Mouse (Mus musculus): ENCODE results near the gene Ltbp3. TPM values are rescaled to one million over a fixed set of nuclear protein-coding genes. Genes with fewer than 3 reads are reported as not detected.

Gene Ltbp3
- total and polyA plus RNA-seq, 2 experiments from 2014 or later, result 15.4 to 73.4 TPM

GRCm38 (mm10) chr19:5795668-5796572 lies 55.2 kb downstream of the Ltbp3 start:
- ATAC-seq (ENCODE audit: insufficient read depth, low read depth), result no peak
- TF ChIP-seq EP300 (IDR thresholded peaks at IDR 0.05; ENCODE audit: low read depth), result no peak
- no peak for TF ChIP-seq CTCF (IDR thresholded peaks at IDR 0.05; ENCODE audit: low read depth)
- Histone ChIP-seq H3K9ac (replicated peaks; ENCODE audit: low read depth, low read length) (peak overlapping the region; percentile 100), H3K4me3 (ENCODE audit: low read depth, low read length) (peak overlapping the region; percentile 90), H3K27ac (ENCODE audit: low read depth) (peak overlapping the region; percentile 82), H3K36me3 (replicated peaks; ENCODE audit: control insufficient read depth, insufficient read depth, low read length) (peaks cover 57% of the 10 kb centered on the region), H3K27me3 (ENCODE audit: control insufficient read depth, insufficient read depth, low read length) (no peaks in the 10 kb centered on the region), H3K9me3 (replicated peaks; ENCODE audit: control insufficient read depth, low read length) (no peaks in the 10 kb centered on the region), H3K4me2 (ENCODE audit: low read depth, low read length) (peak overlapping the region; percentile 71), H3K4me1 (ENCODE audit: control insufficient read depth, insufficient read depth) (no peaks in the 10 kb centered on the region)
- DNase-seq (ENCODE audit: low spot score), result peak; percentile 30
- WGBS, result 34% methylated on average over 11 of the region's 11 CpGs

GRCm38 (mm10) chr19:5796573-5797111 lies 55.9 kb downstream of the Ltbp3 start:
- 28% methylated on average over 7 of the region's 7 CpGs for WGBS
- Histone ChIP-seq H3K9me3 (replicated peaks; ENCODE audit: control insufficient read depth, low read length) (no peaks in the 10 kb centered on the region), H3K4me1 (ENCODE audit: control insufficient read depth, insufficient read depth) (no peaks in the 10 kb centered on the region)

GRCm38 (mm10) chr19:5797381-5798111 lies 56.8 kb downstream of the Ltbp3 start:
- peak; percentile 61 for DNase-seq (ENCODE audit: low spot score)
- TF ChIP-seq EP300 (IDR thresholded peaks at IDR 0.05; ENCODE audit: low read depth) (peak; percentile 41; the same call in 1 of the 2 replicates), CTCF (IDR thresholded peaks at IDR 0.05; ENCODE audit: low read depth) (no peak)
- Histone ChIP-seq H3K27me3 (ENCODE audit: control insufficient read depth, insufficient read depth, low read length) (no peaks in the 10 kb centered on the region), H3K4me1 (ENCODE audit: control insufficient read depth, insufficient read depth) (no peaks in the 10 kb centered on the region), H3K27ac (ENCODE audit: low read depth) (peak overlapping the region; percentile 82), H3K9ac (replicated peaks; ENCODE audit: low read depth, low read length) (peak overlapping the region; percentile 100), H3K36me3 (replicated peaks; ENCODE audit: control insufficient read depth, insufficient read depth, low read length) (peaks cover 58% of the 10 kb centered on the region), H3K9me3 (replicated peaks; ENCODE audit: control insufficient read depth, low read length) (no peaks in the 10 kb centered on the region), H3K4me2 (ENCODE audit: low read depth, low read length) (peak overlapping the region; percentile 71), H3K4me3 (ENCODE audit: low read depth, low read length) (peak overlapping the region; percentile 90)
- no peak for ATAC-seq (ENCODE audit: insufficient read depth, low read depth)
- 5% methylated on average over 7 of the region's 7 CpGs for WGBS

More at GRCm38 (mm10) chr19:5796573-5797111, 55.9 kb downstream of the Ltbp3 start:
- no peaks in the 10 kb centered on the region for H3K27me3 ChIP-seq (ENCODE audit: control insufficient read depth, insufficient read depth, low read length)
- H3K4me2 ChIP-seq (ENCODE audit: low read depth, low read length), result peak overlapping the region; percentile 71
- peaks cover 58% of the 10 kb centered on the region for H3K36me3 ChIP-seq (replicated peaks; ENCODE audit: control insufficient read depth, insufficient read depth, low read length)
- ATAC-seq (ENCODE audit: insufficient read depth, low read depth) (no peak), DNase-seq (ENCODE audit: low spot score) (no peak)
- peak overlapping the region; percentile 90 for H3K4me3 ChIP-seq (ENCODE audit: low read depth, low read length)
- peak overlapping the region; percentile 100 for H3K9ac ChIP-seq (replicated peaks; ENCODE audit: low read depth, low read length)
- H3K27ac ChIP-seq (ENCODE audit: low read depth), result peak overlapping the region; percentile 82
- TF ChIP-seq EP300 (IDR thresholded peaks at IDR 0.05; ENCODE audit: low read depth) (no peak), CTCF (IDR thresholded peaks at IDR 0.05; ENCODE audit: low read depth) (no peak)

GRCm38 (mm10) chr19:5798700-5799479 lies 58.2 kb downstream of the Ltbp3 start:
- peak overlapping the region; percentile 71 for H3K4me2 ChIP-seq (ENCODE audit: low read depth, low read length)
- H3K4me1 ChIP-seq (ENCODE audit: control insufficient read depth, insufficient read depth), result peaks cover 5% of the 10 kb centered on the region; the same call in 1 of the 2 replicates
- WGBS, result under 1% methylated on average over 7 of the region's 7 CpGs
- no peaks in the 10 kb centered on the region for H3K9me3 ChIP-seq (replicated peaks; ENCODE audit: control insufficient read depth, low read length)
- DNase-seq (ENCODE audit: low spot score), result peak; percentile 70
- peak overlapping the region; percentile 100 for H3K9ac ChIP-seq (replicated peaks; ENCODE audit: low read depth, low read length)
- no peaks in the 10 kb centered on the region for H3K27me3 ChIP-seq (ENCODE audit: control insufficient read depth, insufficient read depth, low read length)
- H3K36me3 ChIP-seq (replicated peaks; ENCODE audit: control insufficient read depth, insufficient read depth, low read length), result peaks cover 58% of the 10 kb centered on the region
- ATAC-seq (ENCODE audit: insufficient read depth, low read depth), result no peak
- H3K4me3 ChIP-seq (ENCODE audit: low read depth, low read length), result peak overlapping the region; percentile 90
- no peak for TF ChIP-seq CTCF (IDR thresholded peaks at IDR 0.05; ENCODE audit: low read depth)
- no peak for TF ChIP-seq EP300 (IDR thresholded peaks at IDR 0.05; ENCODE audit: low read depth)
- peak overlapping the region; percentile 70 for H3K27ac ChIP-seq (ENCODE audit: low read depth)

Measured in heart, postnatal 0 days (tissue).